Mouse (Mus musculus) monocyte, adult 5-6 weeks (primary cell): ENCODE data around the gene Med24. TPM values are rescaled to one million over a fixed set of nuclear protein-coding genes. Genes with fewer than 3 reads are reported as not detected.
A peak's percentile ranks its signal among the peaks of the same experiment; 100 is the strongest.
"Not testable (repeated sequence)": the region's sequence is repeated elsewhere in the genome, so short reads cannot be mapped to it uniquely, and the experiment has no call there.

Experiments
- ATAC-seq: fragments of 153-309, 156-312 bp; replicated peaks from 2 replicates; pipeline ENCODE4 v1.8.0; 2017; ENCODE audit warnings: mild to moderate bottlenecking; ENCODE audit not compliant: low TSS enrichment, insufficient number of reproducible peaks, severe bottlenecking, poor library complexity, low FRiP score
- total RNA-seq: library from RNA; stranded (forward); fragments of 200-1000, 200-491, 200-594 nt; gene quantifications from 3 replicates; pipeline ENCODE4 v1.2.3, GENCODE M21; 2017

Gene Med24
- total RNA-seq, 1 experiment from 2014 or later = 10.9 TPM

- ATAC-seq = no peak
Measured at GRCm38 (mm10) chr11:98735111-98735510, 5.9 kb upstream of the Med24 start.

GRCm38 (mm10) chr11:98734020-98734419 lies 4.8 kb upstream of the Med24 start:
- ATAC-seq = no peak

GRCm38 (mm10) chr11:98731134-98731533 lies 1.9 kb upstream of the Med24 start:
- ATAC-seq = no peak

DNA sequence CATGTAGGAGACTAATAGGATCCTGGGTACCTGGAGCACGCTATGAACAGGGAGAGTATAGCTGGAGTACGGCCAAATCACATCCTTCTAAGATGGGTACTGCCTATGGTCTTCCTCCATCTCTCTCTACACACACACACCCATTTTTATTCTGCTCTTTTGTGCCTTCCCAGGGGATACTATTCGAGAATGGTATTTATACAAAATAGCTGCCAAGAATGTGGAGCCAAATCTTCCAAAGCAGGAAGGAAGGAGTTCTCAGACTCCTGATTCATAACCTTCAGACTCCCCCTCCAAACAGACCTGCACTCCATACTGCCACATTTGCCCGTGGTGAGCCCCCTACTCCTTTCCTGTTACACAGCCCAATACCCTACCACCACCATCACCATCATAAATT lies 1.5 kb upstream of the Med24 start:
- no peak for ATAC-seq

DNA sequence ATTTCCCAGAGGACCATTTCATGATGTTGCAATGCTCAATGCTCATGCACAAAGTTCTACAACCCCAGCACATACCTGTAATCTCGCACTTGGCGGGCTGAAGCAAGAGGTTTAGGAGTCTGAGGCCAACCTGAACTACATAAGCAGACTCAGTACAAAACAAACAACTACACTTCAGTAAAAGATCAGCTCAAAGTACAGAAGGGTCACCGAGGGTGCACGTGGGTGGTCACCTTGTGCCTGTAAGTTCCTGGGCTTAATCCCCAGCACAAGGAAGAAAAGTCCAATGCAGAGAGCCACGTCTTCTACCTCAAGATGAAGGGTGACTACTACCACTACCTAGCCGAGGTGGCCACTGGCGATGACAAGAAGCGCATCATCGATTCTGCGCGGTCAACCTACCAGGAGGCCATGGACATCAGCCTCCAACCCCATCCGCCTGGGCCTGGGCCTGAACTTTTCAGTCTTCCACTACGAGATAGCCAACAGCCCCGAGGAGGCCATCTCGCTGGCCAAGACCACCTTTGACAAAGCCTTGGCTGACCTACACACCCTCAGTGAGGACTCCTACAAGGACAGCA lies 3.2 kb downstream of the Med24 start:
- no peak for ATAC-seq

GRCm38 (mm10) chr11:98723098-98723497 lies 6.1 kb downstream of the Med24 start:
- ATAC-seq = no peak

GRCm38 (mm10) chr11:98721458-98722226 lies 7.6 kb downstream of the Med24 start:
- no peak for ATAC-seq

- ATAC-seq = no peak
Measured at GRCm38 (mm10) chr11:98720756-98721155, 8.5 kb downstream of the Med24 start.

DNA sequence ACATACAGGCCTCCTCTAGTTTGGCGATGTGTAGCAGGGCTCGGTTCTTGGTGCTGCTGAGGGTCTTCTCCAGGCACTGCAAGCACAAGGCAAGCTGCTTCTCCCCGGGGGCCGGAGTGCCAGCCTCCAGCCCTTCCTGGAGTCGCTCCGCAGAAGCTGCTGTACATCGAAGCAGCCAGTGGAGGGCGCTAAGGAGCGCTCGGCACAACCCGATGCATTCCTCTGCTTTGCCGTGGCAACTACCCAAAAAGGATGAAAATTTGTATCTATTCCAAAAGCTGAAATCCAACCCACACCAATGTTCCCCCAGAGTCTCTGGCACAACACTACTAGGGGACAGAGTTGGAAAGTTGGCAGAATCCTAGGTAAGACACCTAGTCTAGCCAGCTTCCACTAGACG lies 11.3 kb downstream of the Med24 start:
- 0 out of 2 replicates have a peak, but pooled peaks have one; percentile 42 for ATAC-seq

- no peak for ATAC-seq
Measured at GRCm38 (mm10) chr11:98715946-98716345, 13.3 kb downstream of the Med24 start.

- no peak for ATAC-seq
Measured at GRCm38 (mm10) chr11:98713703-98714102, 15.5 kb downstream of the Med24 start.

DNA sequence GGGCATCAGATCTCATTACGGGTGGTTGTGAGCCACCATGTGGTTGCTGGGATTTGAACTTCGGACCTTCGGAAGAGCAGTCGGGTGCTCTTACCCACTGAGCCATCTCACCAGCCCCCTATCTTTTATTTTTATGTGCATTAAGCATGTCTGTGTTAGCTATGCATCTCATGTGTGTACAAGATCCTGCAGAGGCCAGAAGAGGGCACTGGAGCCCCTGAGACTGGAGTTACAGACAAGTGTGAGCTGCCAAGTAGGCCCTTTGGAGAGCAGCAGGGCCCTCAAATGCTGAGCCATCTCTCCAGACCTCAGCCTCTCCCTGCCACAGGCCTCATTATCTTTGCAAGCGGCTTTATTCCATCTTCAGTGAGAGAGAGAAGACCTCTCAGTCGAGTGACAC lies 17.2 kb downstream of the Med24 start:
- ATAC-seq = not testable (repeated sequence)

DNA sequence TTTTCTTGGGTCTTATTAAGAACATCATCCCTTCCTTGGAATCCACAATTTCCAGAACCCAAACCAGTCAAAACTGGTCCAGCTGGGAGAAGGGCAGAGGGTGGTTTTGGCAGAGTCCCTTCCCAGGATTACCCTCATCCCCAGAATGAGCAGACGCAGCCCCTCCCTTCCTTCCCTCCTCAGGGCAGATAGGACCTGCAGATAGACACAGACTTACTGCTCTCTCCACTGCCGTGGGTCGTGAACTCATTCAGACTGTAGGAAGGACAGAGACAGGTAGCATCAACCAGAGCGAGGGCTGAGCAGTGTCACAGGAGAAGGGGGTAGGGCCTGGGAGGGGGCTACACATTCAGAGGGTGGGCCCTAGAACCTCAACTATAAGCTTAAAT lies 18.2 kb downstream of the Med24 start:
- ATAC-seq = no peak

DNA sequence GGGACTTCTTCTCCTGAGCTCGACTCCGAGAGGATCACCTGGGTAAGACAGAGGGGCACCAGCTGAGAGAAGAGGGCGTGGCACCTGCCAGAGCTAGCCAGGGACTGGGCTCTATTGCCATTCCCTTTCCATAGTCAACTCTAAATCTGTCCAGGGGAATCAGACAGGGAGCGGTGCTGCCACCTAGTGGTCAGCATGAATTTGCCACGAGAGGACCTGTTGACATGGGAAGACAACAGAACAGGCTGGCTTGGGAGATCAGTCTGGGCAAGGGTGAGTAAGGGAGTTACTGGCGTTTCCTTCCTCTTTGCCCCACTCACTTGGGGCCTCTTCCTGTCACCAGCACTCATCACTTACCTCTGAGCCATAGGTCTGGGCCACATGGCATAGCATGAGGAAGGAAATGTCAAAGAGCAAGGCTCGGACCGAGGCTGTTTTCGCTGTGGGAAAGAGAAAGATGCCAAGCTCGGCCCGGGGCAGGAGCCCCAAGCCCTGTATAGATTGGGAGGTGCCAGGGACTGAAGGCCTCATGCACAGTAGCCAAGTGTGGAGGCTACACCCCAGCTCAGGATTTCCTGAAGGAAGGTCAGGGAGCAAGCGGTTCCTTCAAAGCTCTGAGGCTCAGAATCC lies 18.7 kb downstream of the Med24 start:
- ATAC-seq = peak; percentile 88

DNA sequence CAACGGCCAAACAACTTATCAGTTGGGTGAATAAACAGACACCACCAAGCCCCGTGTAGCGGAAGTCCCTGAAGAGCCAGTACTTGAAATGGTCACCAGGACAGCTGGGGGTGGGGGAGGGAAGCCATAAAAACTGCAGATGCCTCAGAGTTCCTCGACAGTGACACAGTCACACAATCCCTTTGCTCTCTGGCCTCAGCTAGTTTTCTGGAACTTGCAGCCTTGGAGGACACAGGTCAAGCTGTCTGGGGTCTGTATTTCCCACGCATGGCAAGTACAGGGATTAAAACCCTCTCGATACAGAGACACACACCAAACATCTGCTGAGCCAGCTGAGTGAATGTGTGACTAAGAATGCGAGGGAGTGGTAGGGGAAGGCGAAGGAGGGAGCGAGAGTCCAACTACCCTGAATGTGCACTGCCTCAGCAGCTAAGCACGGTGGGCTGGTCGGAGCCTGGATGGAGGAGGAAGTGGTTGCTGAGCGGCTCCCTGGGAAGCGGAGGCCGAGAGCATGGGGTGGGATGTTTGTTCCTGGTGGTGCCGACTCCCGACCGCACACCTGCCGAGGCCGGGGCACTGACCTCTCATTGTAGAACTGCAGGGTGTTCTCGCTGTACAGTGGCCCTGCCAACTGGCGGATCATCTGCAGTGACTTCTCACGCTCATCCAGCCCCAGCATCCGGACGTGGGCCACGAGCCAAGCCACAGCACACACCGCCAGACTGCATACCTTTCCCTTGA lies 20.1 kb downstream of the Med24 start:
- no peak for ATAC-seq

GRCm38 (mm10) chr11:98708282-98708956 lies 20.8 kb downstream of the Med24 start:
- ATAC-seq = peak; percentile 20; the same call in 1 of the 2 replicates

DNA sequence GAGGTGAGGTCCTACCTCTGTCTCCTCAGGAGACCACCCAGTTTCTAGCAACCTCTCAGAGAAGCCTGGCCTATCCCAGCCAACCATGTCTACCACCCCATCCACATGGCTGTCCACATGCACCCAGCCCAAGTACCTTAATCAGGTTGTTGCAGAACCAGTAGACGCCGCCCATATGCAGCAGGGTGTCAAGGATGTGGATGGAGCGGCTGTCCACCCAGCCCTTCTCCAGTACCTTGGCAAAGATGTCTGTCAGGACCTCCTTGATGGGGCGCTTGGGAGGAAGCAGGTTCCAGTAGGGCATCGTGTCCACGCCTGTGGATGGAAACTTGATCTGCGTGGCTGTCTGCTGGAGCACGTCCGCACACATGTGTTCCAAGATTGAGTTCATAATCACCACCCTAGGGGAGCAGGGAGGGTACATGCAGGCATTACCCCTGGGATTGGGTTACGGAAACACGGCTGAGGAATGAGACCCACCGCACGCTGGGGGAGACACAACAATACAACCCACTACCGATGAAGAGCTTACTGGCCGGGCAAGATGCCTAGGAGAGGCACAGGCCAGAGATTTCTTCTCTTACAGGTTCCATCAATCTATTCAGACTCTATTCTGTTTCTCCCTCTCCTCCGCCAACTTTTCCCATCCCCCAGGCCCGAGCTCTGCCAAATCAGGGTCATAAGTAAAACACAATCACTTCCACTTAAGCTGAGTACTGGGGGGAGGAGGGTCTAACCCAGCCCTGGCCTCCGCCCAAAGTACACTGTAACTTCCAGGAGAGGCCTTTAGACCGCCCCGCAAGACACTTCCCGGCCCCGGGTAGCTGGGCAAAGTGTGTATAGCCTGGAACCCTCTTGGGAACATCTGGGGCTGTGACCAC lies 21.6 kb downstream of the Med24 start:
- no peak for ATAC-seq

- no peak for ATAC-seq
Measured at GRCm38 (mm10) chr11:98705021-98705420, 24.2 kb downstream of the Med24 start.
